Mouse (Mus musculus) adrenal gland, postnatal 10 days (tissue): ENCODE measurements around the gene Plcb1. TPM values are rescaled to one million over a fixed set of nuclear protein-coding genes. Genes with fewer than 3 reads are reported as not detected.

Experiments used
- DNase-seq: peaks from one replicate; pipeline ENCODE4 v3.0.0; 2021; ENCODE audit warnings: mixed read lengths
- total RNA-seq, 2 experiments: library from RNA; stranded (reverse); gene quantifications; 2 replicates each; pipeline ENCODE4 v1.2.3; 2021

Plcb1 gene
- total RNA-seq, 2 experiments from 2014 or later: 34.0 to 46.4 TPM

GRCm38 (mm10) chr2:134838185-134838584, 52.3 kb downstream of the Plcb1 start:
- DNase-seq: no peak

GRCm38 (mm10) chr2:134838888-134839287, 53.0 kb downstream of the Plcb1 start:
- DNase-seq: no peak

- no peak for DNase-seq
Observed at GRCm38 (mm10) chr2:134842883-134843282, 57.0 kb downstream of the Plcb1 start.

GRCm38 (mm10) chr2:134844391-134845238, 58.7 kb downstream of the Plcb1 start:
- DNase-seq: no peak

- DNase-seq: no peak
Observed at GRCm38 (mm10) chr2:134845239-134845738, 59.4 kb downstream of the Plcb1 start.

GRCm38 (mm10) chr2:134846555-134846954, 60.7 kb downstream of the Plcb1 start:
- no peak for DNase-seq

- DNase-seq: no peak
Observed at GRCm38 (mm10) chr2:134851189-134852171, 65.6 kb downstream of the Plcb1 start.

GRCm38 (mm10) chr2:134856239-134856638, 70.4 kb downstream of the Plcb1 start:
- no peak for DNase-seq

GRCm38 (mm10) chr2:134856691-134857090, 70.8 kb downstream of the Plcb1 start:
- peak; percentile 35 for DNase-seq

- DNase-seq: peak; percentile 91
Observed at GRCm38 (mm10) chr2:134864985-134865645, 79.2 kb downstream of the Plcb1 start.

GRCm38 (mm10) chr2:134867381-134867780, 81.5 kb downstream of the Plcb1 start:
- no peak for DNase-seq

GRCm38 (mm10) chr2:134871692-134872489, 86.0 kb downstream of the Plcb1 start:
- DNase-seq: no peak

- DNase-seq: no peak
Observed at GRCm38 (mm10) chr2:134872490-134872781, 86.6 kb downstream of the Plcb1 start.

GRCm38 (mm10) chr2:134877148-134877547, 91.3 kb downstream of the Plcb1 start:
- DNase-seq: no peak

GRCm38 (mm10) chr2:134891207-134891606, 105.3 kb downstream of the Plcb1 start:
- DNase-seq: no peak

GRCm38 (mm10) chr2:134894776-134895175, 108.9 kb downstream of the Plcb1 start:
- no peak for DNase-seq

GRCm38 (mm10) chr2:134896196-134896595, 110.3 kb downstream of the Plcb1 start:
- no peak for DNase-seq

GRCm38 (mm10) chr2:134897083-134897482, 111.2 kb downstream of the Plcb1 start:
- DNase-seq: no peak

GRCm38 (mm10) chr2:134901521-134901920, 115.7 kb downstream of the Plcb1 start:
- DNase-seq: no peak

GRCm38 (mm10) chr2:134910882-134911281, 125.0 kb downstream of the Plcb1 start:
- no peak for DNase-seq

- no peak for DNase-seq
Observed at GRCm38 (mm10) chr2:134911360-134911759, 125.5 kb downstream of the Plcb1 start.
